Mouse (Mus musculus): ENCODE measurements around the gene Plscr5. TPM values are rescaled to one million over a fixed set of nuclear protein-coding genes. Genes with fewer than 3 reads are reported as not detected.

The Plscr5 gene
- polyA plus RNA-seq, 1 experiment: 0.28 TPM

DNA sequence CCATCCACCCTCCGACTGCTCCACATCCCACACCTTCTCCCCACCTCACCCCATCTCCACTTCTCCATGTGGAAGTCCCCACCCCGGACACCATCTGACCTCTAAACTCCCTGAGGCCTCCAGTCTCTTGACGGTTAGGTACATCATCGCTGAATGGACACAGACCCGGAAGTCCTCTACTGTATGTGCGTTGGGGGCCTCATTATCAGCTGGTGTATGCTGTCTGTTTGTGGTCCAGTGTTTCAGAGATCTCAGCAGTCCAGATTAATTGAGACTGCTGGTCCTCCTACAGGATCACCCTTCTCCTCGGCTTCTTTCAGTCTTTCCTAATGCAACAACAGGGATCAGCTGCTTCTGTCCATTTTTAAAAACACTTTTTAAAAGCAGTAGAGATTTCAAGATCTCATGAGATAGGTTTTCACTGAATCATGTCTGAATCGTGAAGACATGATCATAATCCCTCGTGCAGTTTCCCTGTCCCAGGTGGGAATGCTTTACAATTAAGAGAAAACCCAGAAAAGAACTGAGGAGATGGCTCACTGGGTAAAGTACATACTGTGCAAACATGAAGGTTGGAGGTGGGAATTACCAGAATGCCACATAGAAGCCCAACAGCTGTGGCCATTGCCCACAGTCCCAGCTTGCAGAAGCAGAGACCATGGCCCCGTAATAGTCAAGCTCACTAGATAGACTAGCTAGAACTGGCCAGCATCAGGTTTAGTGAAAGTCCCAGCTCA, 61.0 kb downstream of the Plscr5 start:
- no peaks in the 10 kb centered on the region for H3K4me1 ChIP-seq (ENCODE audit: control insufficient read depth, insufficient read depth, low read length)
- TF ChIP-seq CTCF (IDR thresholded peaks at IDR 0.05; ENCODE audit: borderline replicate concordance, insufficient read depth, low read depth, low read length) (no peak), POLR2A (IDR thresholded peaks at IDR 0.05; ENCODE audit: borderline replicate concordance, insufficient read depth, low read length) (no peak)
- no peak for DNase-seq
- H3K27ac ChIP-seq (ENCODE audit: insufficient read depth, low read length): no peak overlapping the region
- no peak overlapping the region for H3K4me3 ChIP-seq (replicated peaks; ENCODE audit: insufficient read depth, low read depth, low read length)
- 92% methylated on average over 10 of the region's 10 CpGs for WGBS
- no peaks in the 10 kb centered on the region; the same call in 1 of the 2 replicates for H3K27me3 ChIP-seq (ENCODE audit: control insufficient read depth, insufficient read depth, low read length)

Other genes starting within 250 kb of the Plscr5 start
- 6.0 and 6.8 TPM in 2 replicates for gene Plscr1, start 56.8 kb downstream of the Plscr5 start, polyA plus RNA-seq (2012; rRNA removed)
- gene Plscr2, start 82.7 kb downstream of the Plscr5 start, polyA plus RNA-seq (2012; rRNA removed): 4.0 and 4.4 TPM in 2 replicates
- gene 1700057G04Rik, start 116.4 kb downstream of the Plscr5 start, polyA plus RNA-seq (2012; rRNA removed): not detected in 2 replicates